Mouse (Mus musculus): ENCODE results near the gene Nf2. TPM values are rescaled to one million over a fixed set of nuclear protein-coding genes. Genes with fewer than 3 reads are reported as not detected.

Nf2 gene
- total RNA-seq, 2 experiments from 2014 or later = 6.7 to 16.4 TPM

DNA sequence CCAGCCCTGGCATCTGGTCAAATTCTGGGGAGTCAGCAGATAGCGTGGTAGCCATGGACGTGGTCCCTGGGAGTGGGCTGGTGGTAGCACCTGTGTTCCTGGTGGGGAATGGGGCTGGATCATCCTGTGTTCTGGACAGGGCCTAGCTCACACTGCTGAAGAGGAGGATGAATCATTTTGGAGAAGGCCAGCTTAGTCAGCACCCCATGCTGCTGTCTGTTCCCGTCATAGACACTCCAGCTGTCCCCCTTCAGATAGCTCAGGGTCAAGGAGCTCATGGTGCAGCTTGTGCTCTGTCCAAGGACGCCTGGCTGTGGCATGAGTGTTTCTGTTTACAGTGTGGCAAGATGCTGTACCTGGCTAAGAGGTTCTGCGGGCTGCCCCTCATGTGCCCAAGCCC is 130.8 kb downstream of the Nf2 start:
- ATAC-seq (replicated peaks; ENCODE audit: low FRiP score, poor library complexity, severe bottlenecking) = no peak

DNA sequence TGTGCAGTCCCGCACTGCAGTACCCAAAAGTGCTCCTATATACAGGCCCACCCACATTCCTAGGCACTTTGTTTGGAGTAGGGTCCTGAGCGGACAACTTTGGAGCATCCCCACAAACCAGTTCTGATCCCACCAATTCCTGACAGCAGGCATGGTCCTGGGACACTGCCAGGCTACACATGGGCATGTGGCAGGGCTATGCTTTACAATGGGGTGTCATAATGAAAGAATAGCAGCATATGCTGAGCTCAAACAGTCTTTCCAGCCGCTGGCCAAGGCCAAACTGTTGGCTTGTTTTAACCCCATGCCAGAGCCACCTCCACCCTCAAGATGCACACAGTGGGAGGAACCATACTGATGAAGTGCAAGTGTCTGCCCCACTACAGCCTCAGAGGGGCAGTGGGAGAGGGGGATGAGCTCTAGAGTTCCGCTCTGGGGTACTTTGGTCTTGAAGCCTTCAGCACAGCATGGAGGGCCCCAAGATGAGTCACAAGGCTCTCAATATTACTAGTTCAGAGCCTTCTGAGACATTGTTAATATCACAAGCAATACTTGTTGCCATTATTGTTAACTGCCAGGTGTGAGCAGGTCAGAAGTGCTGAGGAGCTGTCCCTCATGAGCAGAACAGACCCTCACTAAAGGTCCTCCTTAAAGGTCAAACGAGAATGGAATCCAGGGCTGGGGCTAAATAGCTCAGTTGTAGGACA is 132.7 kb downstream of the Nf2 start:
- no peak for ATAC-seq (replicated peaks; ENCODE audit: low FRiP score, poor library complexity, severe bottlenecking)

Other genes starting within 250 kb of the Nf2 start
- gene Gm11032, start 229.5 kb downstream of the Nf2 start, total RNA-seq (2015; ENCODE audit: low replicate concordance) = not detected in 2 replicates
- not detected in 2 replicates for gene Gm11032, start 229.5 kb downstream of the Nf2 start, total RNA-seq (2017; ENCODE audit: low replicate concordance)
- gene Ascc2, start 211.8 kb downstream of the Nf2 start, total RNA-seq (2015; ENCODE audit: low replicate concordance) = 5.6 and 13.4 TPM in 2 replicates
- 14.4 and 17.8 TPM in 2 replicates for gene Ascc2, start 211.8 kb downstream of the Nf2 start, total RNA-seq (2017; ENCODE audit: low replicate concordance)
- gene Uqcr10, start 145.2 kb downstream of the Nf2 start, total RNA-seq (2015; ENCODE audit: low replicate concordance) = 44.0 and 50.6 TPM in 2 replicates
- 12.3 and 48.8 TPM in 2 replicates for gene Uqcr10, start 145.2 kb downstream of the Nf2 start, total RNA-seq (2017; ENCODE audit: low replicate concordance)
- gene Zmat5, start 144.9 kb downstream of the Nf2 start, total RNA-seq (2015; ENCODE audit: low replicate concordance) = 10.7 and 15.0 TPM in 2 replicates
- gene Zmat5, start 144.9 kb downstream of the Nf2 start, total RNA-seq (2017; ENCODE audit: low replicate concordance) = 2.1 and 2.7 TPM in 2 replicates
- 0.58 TPM in 1 of 2 replicates, not detected in the other for gene Cabp7, start 102.8 kb downstream of the Nf2 start, total RNA-seq (2015; ENCODE audit: low replicate concordance)
- 0.98 TPM in 1 of 2 replicates, not detected in the other for gene Cabp7, start 102.8 kb downstream of the Nf2 start, total RNA-seq (2017; ENCODE audit: low replicate concordance)
- gene Nipsnap1, start 24.4 kb upstream of the Nf2 start, total RNA-seq (2015; ENCODE audit: low replicate concordance) = 0.42 and 4.0 TPM in 2 replicates
- 1.0 and 2.4 TPM in 2 replicates for gene Nipsnap1, start 24.4 kb upstream of the Nf2 start, total RNA-seq (2017; ENCODE audit: low replicate concordance)
- gene Thoc5, start 45.8 kb upstream of the Nf2 start, total RNA-seq (2015; ENCODE audit: low replicate concordance) = 2.5 and 2.7 TPM in 2 replicates
- 11.3 and 17.1 TPM in 2 replicates for gene Thoc5, start 45.8 kb upstream of the Nf2 start, total RNA-seq (2017; ENCODE audit: low replicate concordance)
- 0.77 and 3.1 TPM in 2 replicates for gene Nefh, start 98.5 kb upstream of the Nf2 start, total RNA-seq (2015; ENCODE audit: low replicate concordance)
- 0.70 and 1.8 TPM in 2 replicates for gene Nefh, start 98.5 kb upstream of the Nf2 start, total RNA-seq (2017; ENCODE audit: low replicate concordance)
- gene Ap1b1, start 137.3 kb upstream of the Nf2 start, total RNA-seq (2015; ENCODE audit: low replicate concordance) = 20.4 and 23.0 TPM in 2 replicates
- 53.6 and 106 TPM in 2 replicates for gene Ap1b1, start 137.3 kb upstream of the Nf2 start, total RNA-seq (2017; ENCODE audit: low replicate concordance)
- gene Rasl10a, start 208.6 kb upstream of the Nf2 start, total RNA-seq (2015; ENCODE audit: low replicate concordance) = not detected in 2 replicates
- gene Rasl10a, start 208.6 kb upstream of the Nf2 start, total RNA-seq (2017; ENCODE audit: low replicate concordance) = not detected in 2 replicates
- 0.58 TPM in 1 of 2 replicates, not detected in the other for gene Gas2l1, start 215.8 kb upstream of the Nf2 start, total RNA-seq (2015; ENCODE audit: low replicate concordance)
- gene Gas2l1, start 215.8 kb upstream of the Nf2 start, total RNA-seq (2017; ENCODE audit: low replicate concordance) = 0.34 and 0.56 TPM in 2 replicates
- 5.6 and 9.2 TPM in 2 replicates for gene Rhbdd3, start 249.4 kb upstream of the Nf2 start, total RNA-seq (2015; ENCODE audit: low replicate concordance)
- gene Rhbdd3, start 249.4 kb upstream of the Nf2 start, total RNA-seq (2017; ENCODE audit: low replicate concordance) = 4.5 and 10.9 TPM in 2 replicates
- gene Ewsr1, start 249.7 kb upstream of the Nf2 start, total RNA-seq (2015; ENCODE audit: low replicate concordance) = 139 and 186 TPM in 2 replicates
- 453 and 581 TPM in 2 replicates for gene Ewsr1, start 249.7 kb upstream of the Nf2 start, total RNA-seq (2017; ENCODE audit: low replicate concordance)